Mouse (Mus musculus) T-helper 2 cell (primary cell): ENCODE measurements around the gene Bhlhe41.

Experiments
- in situ Hi-C: fragments of 300-600 bp; cut with MboI, MseI; formaldehyde crosslinking; loops from one replicate; pipeline ENCODE4 v1.15.1; 2025; ENCODE audit warnings: high pct_unique_total_duplicates

The Bhlhe41 gene

GRCm38 (mm10) chr6:145865289-145865885, at the start of gene Bhlhe41:
TSS of gene Bhlhe41 (minus strand) at chr6:145865558.
- in situ Hi-C loops: no loop called here

- in situ Hi-C loops: no loop called here
These were observed 46.9 kb upstream of the Bhlhe41 start for GRCm38 (mm10) chr6:145912232-145912631.

DNA sequence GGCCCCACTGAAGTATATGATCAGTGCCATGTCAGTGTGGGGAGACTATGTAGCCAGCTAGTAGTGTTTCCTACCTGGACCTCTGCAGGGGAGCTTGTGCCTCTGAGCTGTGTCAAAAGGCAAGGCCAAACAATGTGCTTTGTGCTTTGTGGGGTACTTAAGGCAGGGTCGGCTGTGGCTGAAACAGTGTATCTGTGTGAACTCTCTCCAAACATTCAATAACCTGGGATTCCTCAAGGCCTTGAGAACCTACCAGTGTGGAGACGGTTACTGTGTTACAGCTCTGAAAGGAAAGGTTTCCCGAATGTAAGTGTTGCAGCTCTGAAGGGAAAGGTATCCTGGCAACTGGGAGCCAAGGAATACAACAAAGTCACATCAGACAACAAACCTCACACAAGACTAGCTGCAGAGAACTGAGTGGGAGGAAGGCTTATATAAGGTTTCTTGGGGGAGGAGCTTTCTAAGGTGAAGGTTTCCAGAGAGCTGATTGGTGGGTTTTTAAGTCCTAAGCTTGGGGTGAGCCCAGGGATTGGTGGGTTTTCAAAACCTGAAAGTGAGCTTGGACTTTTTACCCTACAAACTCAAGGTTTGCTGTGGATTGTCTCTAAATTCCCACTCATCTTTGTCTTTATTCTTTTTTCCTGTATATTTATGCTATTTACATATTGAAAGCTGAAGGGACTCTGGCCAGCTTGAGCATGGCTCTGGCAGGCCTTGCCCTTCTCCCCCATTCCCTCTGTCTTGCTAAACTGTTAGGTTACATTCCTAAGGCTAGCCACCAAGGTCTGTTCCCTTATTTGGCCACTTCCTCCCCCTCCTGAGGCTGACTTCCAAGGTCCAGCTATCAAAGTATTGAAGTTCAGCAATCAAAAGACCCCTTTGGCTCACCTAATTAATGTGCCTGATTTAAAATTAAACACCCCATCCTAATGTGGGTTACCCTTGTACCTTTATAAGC, 45.4 kb upstream of the Bhlhe41 start:
- in situ Hi-C loops: no loop called here

GRCm38 (mm10) chr6:145909943-145910342, 44.6 kb upstream of the Bhlhe41 start:
- in situ Hi-C loops: loop anchor here (10.0 kb wide), 1 partner anchor 105 kb away; no protein-coding TSS in a partner anchor

GRCm38 (mm10) chr6:145906096-145906890, 40.9 kb upstream of the Bhlhe41 start:
- in situ Hi-C loops: loop anchor here (10.0 kb wide), 1 partner anchor 109 kb away; no protein-coding TSS in a partner anchor

DNA sequence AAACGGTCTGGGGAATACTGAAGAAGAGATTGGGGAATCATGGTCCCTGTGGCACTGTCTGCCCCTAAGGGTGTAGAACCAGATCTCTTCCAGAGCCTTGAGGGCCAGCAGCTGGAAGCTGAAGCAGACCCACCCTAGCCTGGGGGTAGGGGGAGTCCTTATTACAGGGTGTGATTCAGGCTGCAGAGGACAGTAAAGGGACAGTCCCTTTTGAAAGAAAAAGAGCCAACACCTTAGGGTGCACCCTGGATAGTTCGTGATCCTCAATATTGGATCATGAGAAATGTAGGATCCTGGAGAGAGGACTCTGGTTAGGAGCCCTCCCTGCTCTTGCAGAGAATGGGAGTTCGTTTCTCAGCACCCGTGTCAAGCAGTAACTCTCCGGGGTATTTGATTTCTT, 39.3 kb upstream of the Bhlhe41 start:
- in situ Hi-C loops: loop anchor here (10.0 kb wide), 1 partner anchor 110 kb away; no protein-coding TSS in a partner anchor

DNA sequence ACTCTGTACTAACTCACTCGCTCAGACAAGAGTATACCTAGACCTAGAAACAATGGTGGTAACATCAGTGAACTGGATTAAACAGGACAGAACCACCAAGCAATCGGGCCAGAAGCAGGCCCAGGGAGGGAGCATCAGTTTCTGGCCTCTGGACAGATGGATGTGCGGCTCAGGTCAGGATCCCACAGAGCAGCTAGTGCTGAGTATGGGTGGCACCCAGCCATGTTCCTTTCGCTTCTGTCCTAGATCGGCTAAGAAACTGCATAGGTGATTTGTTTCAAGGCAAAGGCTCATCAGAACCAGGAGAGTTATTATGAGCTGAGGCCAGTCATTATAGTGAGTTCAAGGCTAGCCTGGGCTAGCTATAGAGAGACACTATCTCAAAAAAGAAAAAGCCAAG, 38.8 kb upstream of the Bhlhe41 start:
- in situ Hi-C loops: loop anchor here (10.0 kb wide), 1 partner anchor 111 kb away; no protein-coding TSS in a partner anchor

GRCm38 (mm10) chr6:145894669-145895342, 29.4 kb upstream of the Bhlhe41 start:
- in situ Hi-C loops: no loop called here

GRCm38 (mm10) chr6:145893366-145894021, 28.1 kb upstream of the Bhlhe41 start:
- in situ Hi-C loops: no loop called here

DNA sequence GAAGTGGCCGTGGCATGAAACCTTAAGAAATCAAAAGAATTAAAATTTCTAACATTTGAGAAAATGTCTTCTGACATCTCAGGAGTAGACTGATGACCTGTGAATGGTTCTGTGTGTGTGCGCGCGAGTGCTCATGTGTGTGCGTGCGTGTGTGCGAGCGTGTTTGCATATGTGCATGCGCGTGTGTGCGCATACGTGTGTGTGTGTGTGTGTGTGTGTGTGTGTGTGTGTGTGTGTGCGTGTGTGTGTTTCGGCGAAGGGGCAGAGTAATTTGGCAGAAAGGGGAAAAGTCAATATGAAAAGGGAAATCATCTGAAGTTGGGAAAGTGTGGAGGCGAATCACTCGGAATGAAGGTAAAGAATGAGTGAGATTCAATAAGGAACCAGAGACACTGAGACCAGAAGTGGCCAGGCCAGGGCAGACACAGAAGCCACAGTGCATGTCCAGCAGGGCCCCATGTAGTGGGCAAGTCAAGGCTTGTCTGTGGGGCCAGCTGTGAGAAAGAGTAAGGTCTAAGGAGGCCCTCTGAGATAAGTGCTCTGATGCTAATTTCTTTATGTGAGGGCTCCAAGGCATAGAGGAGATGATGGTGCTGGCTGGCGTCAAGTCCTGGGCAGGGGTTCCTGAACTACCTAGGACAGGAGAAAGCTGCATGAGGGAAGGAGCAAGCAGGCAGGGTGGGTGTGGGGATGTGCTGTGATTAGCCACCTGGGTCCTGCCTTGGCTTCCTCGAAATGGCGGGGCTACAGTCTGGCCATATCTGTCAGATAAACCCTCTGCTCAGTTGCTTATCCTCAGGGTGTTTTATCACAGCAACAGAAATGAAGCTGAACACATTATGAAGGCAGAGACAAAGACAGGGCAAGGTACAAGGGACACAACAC, 27.3 kb upstream of the Bhlhe41 start:
- in situ Hi-C loops: no loop called here

GRCm38 (mm10) chr6:145891951-145892350, 26.6 kb upstream of the Bhlhe41 start:
- in situ Hi-C loops: no loop called here

GRCm38 (mm10) chr6:145887719-145888118, 22.4 kb upstream of the Bhlhe41 start:
- in situ Hi-C loops: no loop called here

DNA sequence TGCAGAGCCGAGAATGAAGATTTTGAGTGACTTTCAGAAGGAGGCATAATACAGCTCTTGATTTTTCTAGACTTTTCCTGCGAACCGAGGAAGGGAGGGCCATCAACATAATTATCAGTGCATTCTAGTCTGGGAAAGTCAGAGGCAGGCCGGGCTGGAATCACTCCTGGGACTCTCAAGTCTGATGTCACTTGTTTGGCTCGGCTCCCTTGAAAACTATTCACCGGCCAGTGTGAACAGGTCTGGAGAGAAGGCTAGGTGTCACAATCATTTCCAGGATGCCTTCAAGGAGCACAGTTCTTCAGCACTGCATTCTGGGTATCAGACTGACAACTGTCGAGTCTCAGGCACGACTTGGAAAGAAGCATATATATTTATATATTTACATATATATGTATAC, 20.9 kb upstream of the Bhlhe41 start:
- in situ Hi-C loops: no loop called here

GRCm38 (mm10) chr6:145885069-145885468, 19.7 kb upstream of the Bhlhe41 start:
- in situ Hi-C loops: no loop called here

GRCm38 (mm10) chr6:145883668-145884067, 18.3 kb upstream of the Bhlhe41 start:
- in situ Hi-C loops: no loop called here

GRCm38 (mm10) chr6:145883010-145883409, 17.7 kb upstream of the Bhlhe41 start:
- in situ Hi-C loops: no loop called here

- in situ Hi-C loops: no loop called here
These were observed 15.3 kb upstream of the Bhlhe41 start for GRCm38 (mm10) chr6:145880609-145881008.

DNA sequence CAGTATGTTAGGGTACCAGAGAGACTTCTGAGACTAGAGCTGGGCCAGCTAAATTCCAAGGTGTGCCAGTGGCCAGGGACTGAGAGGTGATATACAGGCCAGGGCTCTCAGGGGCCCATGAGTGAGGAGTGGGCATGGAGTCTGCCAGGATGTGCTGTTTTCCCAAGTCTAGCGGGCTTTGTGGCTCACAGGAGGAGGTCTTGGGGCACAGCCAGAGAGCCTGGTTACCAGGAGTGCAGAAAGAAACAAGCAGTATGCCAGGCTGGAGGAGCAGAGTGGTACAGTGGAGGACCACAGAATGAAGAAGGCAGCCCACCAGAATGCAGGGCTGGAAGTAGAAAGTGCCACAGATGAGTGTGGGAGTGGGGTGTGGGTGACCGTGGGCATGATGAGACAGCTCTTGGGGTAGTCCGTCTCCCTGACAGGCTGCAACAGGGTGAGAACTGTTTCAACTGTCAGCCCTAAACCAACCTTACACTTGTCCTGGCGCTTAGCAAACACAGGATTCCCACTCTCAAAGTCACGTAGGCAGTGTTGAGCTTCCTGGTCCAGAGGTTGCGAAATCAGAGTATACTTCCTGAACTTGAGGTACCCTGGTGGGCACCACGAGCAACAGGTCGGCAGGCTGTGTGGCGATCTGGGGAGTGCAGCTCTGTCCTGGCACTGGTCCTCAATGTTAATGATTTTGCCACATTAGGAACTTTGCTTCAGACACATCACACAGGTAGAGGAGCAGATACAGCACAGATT, 11.8 kb upstream of the Bhlhe41 start:
- in situ Hi-C loops: loop anchor here (10.0 kb wide), 1 partner anchor 198 kb away; no protein-coding TSS in a partner anchor

DNA sequence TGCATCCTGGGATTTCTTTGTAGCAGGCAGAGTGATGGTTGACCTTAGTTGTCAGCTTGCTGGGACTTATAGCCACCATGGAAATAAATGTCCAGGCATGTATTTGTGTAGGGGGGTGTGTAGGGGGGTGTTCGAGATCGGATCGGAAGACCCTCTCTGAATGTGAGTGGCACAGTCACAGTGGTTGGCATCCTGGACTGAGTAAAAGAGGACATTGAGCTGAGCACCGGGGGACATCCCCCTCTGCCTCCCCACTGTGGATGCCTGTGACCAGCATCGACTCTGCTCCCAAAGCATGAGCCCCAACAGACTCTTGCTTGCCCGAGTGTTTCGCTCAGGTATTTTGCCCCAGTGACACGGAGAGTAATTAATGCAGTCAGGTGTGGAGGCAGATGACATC, 8.0 kb upstream of the Bhlhe41 start:
- in situ Hi-C loops: loop anchor here (10.0 kb wide), 1 partner anchor 201 kb away; no protein-coding TSS in a partner anchor
